Mouse (Mus musculus): Measurements from ENCODE around the gene Gab1.

Gab1 gene

GRCm38 (mm10) chr8:80810916-80811315 is 69.4 kb downstream of the Gab1 start:
- no peak for DNase-seq (ENCODE audit: low read depth, low spot score)

- no peak for DNase-seq (ENCODE audit: low read depth, low spot score)
Observed at GRCm38 (mm10) chr8:80810442-80810841, 69.9 kb downstream of the Gab1 start.

- no peak for DNase-seq (ENCODE audit: low read depth, low spot score)
Observed at GRCm38 (mm10) chr8:80807807-80808505, 72.4 kb downstream of the Gab1 start.

GRCm38 (mm10) chr8:80804066-80804619 is 76.2 kb downstream of the Gab1 start:
- DNase-seq (ENCODE audit: low read depth, low spot score): peak; percentile 82

- DNase-seq (ENCODE audit: low read depth, low spot score): no peak
Observed at GRCm38 (mm10) chr8:80798778-80799177, 81.5 kb downstream of the Gab1 start.

- no peak for DNase-seq (ENCODE audit: low read depth, low spot score)
Observed at GRCm38 (mm10) chr8:80798198-80798777, 82.0 kb downstream of the Gab1 start.

- DNase-seq (ENCODE audit: low read depth, low spot score): no peak
Observed at GRCm38 (mm10) chr8:80796070-80796469, 84.2 kb downstream of the Gab1 start.

GRCm38 (mm10) chr8:80794585-80795509 is 85.5 kb downstream of the Gab1 start:
- DNase-seq (ENCODE audit: low read depth, low spot score): no peak

GRCm38 (mm10) chr8:80793791-80794515 is 86.4 kb downstream of the Gab1 start:
- no peak for DNase-seq (ENCODE audit: low read depth, low spot score)

GRCm38 (mm10) chr8:80792214-80792613 is 88.1 kb downstream of the Gab1 start:
- DNase-seq (ENCODE audit: low read depth, low spot score): no peak

GRCm38 (mm10) chr8:80789324-80789723 is 91.0 kb downstream of the Gab1 start:
- DNase-seq (ENCODE audit: low read depth, low spot score): no peak

GRCm38 (mm10) chr8:80784559-80784958 is 95.8 kb downstream of the Gab1 start:
- no peak for DNase-seq (ENCODE audit: low read depth, low spot score)

- no peak for DNase-seq (ENCODE audit: low read depth, low spot score)
Observed at GRCm38 (mm10) chr8:80783271-80783670, 97.0 kb downstream of the Gab1 start.

- DNase-seq (ENCODE audit: low read depth, low spot score): no peak
Observed at GRCm38 (mm10) chr8:80781338-80781737, 99.0 kb downstream of the Gab1 start.

GRCm38 (mm10) chr8:80780271-80780670 is 100.0 kb downstream of the Gab1 start:
- DNase-seq (ENCODE audit: low read depth, low spot score): no peak

GRCm38 (mm10) chr8:80776436-80776835 is 103.9 kb downstream of the Gab1 start:
- no peak for DNase-seq (ENCODE audit: low read depth, low spot score)

- peak; percentile 41 for DNase-seq (ENCODE audit: low read depth, low spot score)
Observed at GRCm38 (mm10) chr8:80772732-80773460, 107.4 kb downstream of the Gab1 start.

- no peak for DNase-seq (ENCODE audit: low read depth, low spot score)
Observed at GRCm38 (mm10) chr8:80768451-80768850, 111.9 kb downstream of the Gab1 start.

- peak; percentile 64 for DNase-seq (ENCODE audit: low read depth, low spot score)
Observed at GRCm38 (mm10) chr8:80753017-80753715, 127.2 kb downstream of the Gab1 start.

- no peak for DNase-seq (ENCODE audit: low read depth, low spot score)
Observed at GRCm38 (mm10) chr8:80752429-80752828, 127.9 kb downstream of the Gab1 start.
